Mouse (Mus musculus) spleen, adult 12 weeks (tissue): ENCODE results near the gene Tagln3.

Experiments used
- DNase-seq: peaks from one replicate; pipeline ENCODE4 v3.0.0; 2022; ENCODE audit warnings: low spot score

Gene Tagln3

GRCm38 (mm10) chr16:45720022-45720630 lies 4.3 kb downstream of the Tagln3 start:
- DNase-seq, result no peak

- no peak for DNase-seq
Measured at GRCm38 (mm10) chr16:45718296-45718695, 6.1 kb downstream of the Tagln3 start.

- no peak for DNase-seq
Measured at GRCm38 (mm10) chr16:45714489-45715150, 9.8 kb downstream of the Tagln3 start.

GRCm38 (mm10) chr16:45713878-45714277 lies 10.5 kb downstream of the Tagln3 start:
- no peak for DNase-seq

- DNase-seq, result no peak
Measured at GRCm38 (mm10) chr16:45713261-45713660, 11.1 kb downstream of the Tagln3 start.

- DNase-seq, result no peak
Measured at GRCm38 (mm10) chr16:45711263-45711662, 13.1 kb downstream of the Tagln3 start.

GRCm38 (mm10) chr16:45699301-45699700 lies 25.1 kb downstream of the Tagln3 start:
- no peak for DNase-seq

- DNase-seq, result no peak
Measured at GRCm38 (mm10) chr16:45697996-45698395, 26.4 kb downstream of the Tagln3 start.

GRCm38 (mm10) chr16:45695445-45696160 lies 28.8 kb downstream of the Tagln3 start:
- DNase-seq, result no peak

GRCm38 (mm10) chr16:45693558-45693957 lies 30.9 kb downstream of the Tagln3 start, which contains the start of gene Tmprss7:
Gene Tmprss7 (minus strand): TSS chr16:45693658.
- DNase-seq, result no peak

GRCm38 (mm10) chr16:45692851-45693250 lies 31.6 kb downstream of the Tagln3 start:
- no peak for DNase-seq

GRCm38 (mm10) chr16:45690178-45690577 lies 34.2 kb downstream of the Tagln3 start:
- no peak for DNase-seq

GRCm38 (mm10) chr16:45686833-45687232 lies 37.6 kb downstream of the Tagln3 start:
- no peak for DNase-seq

GRCm38 (mm10) chr16:45685295-45685694 lies 39.1 kb downstream of the Tagln3 start:
- no peak for DNase-seq

GRCm38 (mm10) chr16:45684815-45685214 lies 39.6 kb downstream of the Tagln3 start:
- DNase-seq, result no peak

- DNase-seq, result no peak
Measured at GRCm38 (mm10) chr16:45676462-45676861, 47.9 kb downstream of the Tagln3 start.

- DNase-seq, result no peak
Measured at GRCm38 (mm10) chr16:45670005-45670404, 54.4 kb downstream of the Tagln3 start.

GRCm38 (mm10) chr16:45668178-45668577 lies 56.2 kb downstream of the Tagln3 start:
- DNase-seq, result no peak

GRCm38 (mm10) chr16:45666136-45666535 lies 58.3 kb downstream of the Tagln3 start:
- no peak for DNase-seq

- no peak for DNase-seq
Measured at GRCm38 (mm10) chr16:45662381-45662780, 62.0 kb downstream of the Tagln3 start.
